Mouse (Mus musculus): ENCODE measurements at regions not wholly inside any gene's neighbourhood (a gene's known extent, or its start where the extent isn't known, plus 50 kb on each side); places are given as distances from the start of the nearest gene placed in this dataset.

GRCm38 (mm10) chr16:93110912-93111311, 285.0 kb upstream of the Runx1 start:
- DNase-seq = no peak

DNA sequence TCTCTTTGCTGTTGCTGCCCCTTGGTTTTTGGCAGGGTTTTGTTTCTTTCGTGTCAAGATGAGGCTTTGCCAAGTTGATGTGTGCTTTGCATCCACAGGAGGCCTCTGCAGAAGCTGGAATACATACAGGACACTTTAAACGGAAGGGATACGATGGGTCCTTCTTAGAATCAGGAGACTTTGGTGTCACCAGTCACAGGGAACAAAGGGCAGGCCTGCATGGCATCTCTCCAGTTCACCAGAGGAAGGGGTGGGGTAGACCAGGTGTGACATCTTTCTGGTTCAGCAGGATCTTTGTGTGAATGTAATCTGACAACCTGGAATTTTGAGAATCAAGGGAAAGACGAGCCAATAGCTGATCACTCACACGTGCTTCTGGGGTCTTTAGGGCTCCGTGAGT, 284.5 kb upstream of the Runx1 start:
- no peak for DNase-seq

DNA sequence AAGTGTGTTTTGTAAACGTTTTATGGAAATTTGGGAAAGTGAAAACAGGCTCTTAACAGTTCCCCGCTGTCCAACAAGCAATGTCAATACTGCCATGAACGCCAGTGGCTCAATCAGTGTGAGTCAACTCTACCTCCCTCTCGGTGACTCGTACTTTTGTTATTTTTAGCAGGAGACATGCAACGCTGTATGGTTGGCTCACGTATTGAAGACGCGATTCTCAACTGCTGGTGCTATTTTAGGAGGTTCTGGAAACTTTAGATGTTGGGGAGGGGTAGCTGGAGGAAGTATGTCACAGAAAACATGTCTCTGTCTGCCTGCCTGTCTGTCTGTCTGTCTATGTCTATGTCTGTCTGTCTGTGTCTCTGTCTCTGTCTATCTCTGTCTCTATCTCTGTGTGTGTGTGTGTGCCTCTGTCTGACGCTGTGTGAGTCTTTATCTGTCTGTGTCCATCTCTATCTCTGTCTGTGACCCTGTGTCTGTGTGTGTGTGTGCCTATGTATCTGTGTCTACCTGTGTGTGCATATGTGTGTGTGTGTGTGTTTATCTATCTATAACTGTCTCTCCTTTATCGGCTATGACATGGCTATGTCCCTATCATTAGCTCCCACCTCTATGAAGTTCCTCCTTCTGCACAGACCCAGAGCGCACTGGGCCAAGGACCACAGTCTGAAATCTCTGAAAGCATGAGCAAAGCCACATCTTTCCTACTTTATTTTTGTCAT, 283.9 kb upstream of the Runx1 start:
- DNase-seq = no peak

DNA sequence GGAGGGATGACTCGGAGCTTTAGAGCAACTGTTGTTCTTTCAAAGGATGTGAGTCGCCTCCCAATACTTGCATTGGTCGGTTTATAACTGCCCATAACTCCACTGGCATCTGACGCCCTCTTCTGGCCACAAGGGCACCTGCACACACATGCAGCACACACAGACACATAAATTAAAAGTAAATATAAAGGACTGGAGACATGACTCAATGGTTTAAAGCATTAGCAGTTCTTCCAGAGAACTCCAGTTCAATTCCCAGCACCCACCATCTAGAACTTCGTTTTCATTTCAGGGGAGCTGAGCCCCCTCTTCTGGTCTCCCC, 281.5 kb upstream of the Runx1 start:
- no peak for DNase-seq

DNA sequence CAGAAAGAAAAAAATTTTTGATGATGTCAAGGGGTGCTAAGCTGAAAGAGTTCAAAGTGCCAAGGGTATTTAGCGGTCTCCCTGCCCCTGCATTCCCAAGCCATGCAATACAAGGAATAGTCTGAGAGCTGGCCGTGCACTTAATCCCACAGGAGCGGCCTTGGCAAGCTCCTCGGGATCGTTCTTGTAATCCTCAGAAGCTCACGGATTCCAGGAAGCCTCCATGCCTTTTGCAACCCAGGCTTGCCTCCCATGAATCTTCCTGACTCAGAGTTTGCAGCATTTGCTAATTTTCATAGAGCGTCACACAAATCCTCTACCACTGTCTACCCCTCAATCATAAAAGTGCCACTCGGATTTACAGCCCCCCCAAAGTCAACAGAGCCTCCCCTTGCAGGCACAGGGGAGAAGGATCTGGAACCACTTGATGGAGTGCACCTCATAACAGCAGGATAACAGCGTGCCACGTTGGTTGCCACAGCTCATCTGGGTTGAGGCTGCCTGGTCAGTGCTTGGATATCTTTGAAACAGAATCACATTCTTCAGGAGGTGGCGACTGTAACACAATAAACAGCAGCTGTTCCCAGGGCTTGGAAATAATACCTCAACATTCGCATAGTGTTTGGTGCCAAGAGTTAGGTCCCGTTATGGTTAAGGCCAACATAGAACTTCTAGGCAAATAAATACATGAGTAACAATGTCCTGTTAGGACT, 281.0 kb upstream of the Runx1 start:
- DNase-seq = no peak

DNA sequence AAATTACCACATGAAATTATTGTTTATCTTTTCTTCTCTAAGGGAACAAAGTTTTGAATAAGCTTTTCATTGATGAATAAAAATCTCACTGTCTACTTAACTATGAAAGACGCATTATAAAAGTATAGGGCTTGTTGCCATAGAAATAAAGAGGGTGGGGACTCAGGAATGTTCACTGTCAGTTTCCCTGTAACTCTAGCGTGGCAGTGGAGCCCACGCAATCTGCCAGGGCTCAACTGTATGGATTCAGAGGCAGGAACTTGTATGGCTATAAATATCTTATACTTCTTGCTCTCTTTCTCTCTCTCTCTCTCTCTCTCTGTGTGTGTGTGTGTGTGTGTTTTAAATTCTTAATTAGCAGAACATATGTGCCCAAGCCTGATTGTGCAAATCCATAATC, 276.2 kb upstream of the Runx1 start:
- DNase-seq = no peak

DNA sequence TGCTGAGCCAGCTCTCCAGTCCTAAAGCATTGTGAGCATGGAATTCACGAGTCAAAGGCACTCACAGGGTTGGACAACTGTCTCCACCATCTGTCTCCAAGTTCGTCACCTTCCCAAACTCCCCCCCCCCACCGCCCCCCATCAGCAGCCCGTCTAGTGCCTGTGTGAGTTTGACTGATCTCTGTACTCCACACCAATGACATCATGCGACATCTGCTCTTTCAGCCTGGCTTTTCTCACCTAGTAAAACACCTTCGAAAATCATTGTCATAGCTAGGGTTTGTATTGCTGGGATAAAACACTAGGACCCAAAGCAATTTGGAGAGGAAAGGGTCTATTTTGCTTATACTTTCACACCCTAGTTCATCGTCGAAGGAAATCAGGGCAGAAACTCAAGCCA, 272.1 kb upstream of the Runx1 start:
- DNase-seq = no peak

- no peak for DNase-seq
Measured at GRCm38 (mm10) chr16:93096175-93096574, 270.2 kb upstream of the Runx1 start.

DNA sequence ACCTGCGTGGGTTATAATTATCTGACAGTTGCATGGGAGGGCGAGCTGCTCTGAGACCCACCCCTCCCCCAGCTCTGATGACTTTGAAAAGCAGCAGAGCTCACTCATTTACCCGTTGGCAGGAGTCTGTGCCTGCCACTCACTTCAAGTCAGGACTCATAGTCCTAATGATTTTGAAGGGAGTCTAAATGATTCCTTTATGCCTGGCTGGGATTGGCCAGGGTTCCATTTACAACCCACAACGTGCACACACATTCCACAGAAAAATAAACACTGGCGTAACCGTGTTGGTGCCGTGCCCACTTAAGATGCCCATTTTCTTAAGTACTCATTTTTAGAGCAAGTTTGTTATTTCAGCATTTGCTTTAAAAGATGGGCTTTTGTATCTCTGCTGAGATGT, 266.8 kb upstream of the Runx1 start:
- DNase-seq = no peak

- DNase-seq = no peak
Measured at GRCm38 (mm10) chr16:93085227-93085883, 259.4 kb upstream of the Runx1 start.

- no peak for DNase-seq
Measured at GRCm38 (mm10) chr16:93083756-93084155, 257.8 kb upstream of the Runx1 start.

DNA sequence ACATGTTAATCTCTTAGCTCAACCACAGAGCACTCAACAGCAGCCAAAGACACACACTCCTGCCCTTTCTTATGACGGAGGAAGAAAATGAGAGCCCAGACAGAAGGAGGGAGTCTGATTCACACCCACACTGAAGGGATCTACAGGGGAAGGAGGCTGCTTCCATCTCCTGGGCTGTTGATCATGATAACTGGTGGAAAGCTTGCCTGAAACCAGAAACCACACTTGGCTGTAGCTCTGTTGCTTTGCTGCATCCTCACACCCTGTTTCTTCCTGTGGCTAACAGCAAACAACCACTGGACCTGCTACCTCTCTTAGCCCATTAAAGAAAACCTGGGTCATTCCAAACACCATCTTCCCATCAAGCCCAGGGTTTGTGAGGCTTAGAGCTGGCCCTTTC, 257.2 kb upstream of the Runx1 start:
- DNase-seq = no peak

- DNase-seq = no peak
Measured at GRCm38 (mm10) chr16:93081533-93081932, 255.6 kb upstream of the Runx1 start.

- DNase-seq = peak; percentile 20
Measured at GRCm38 (mm10) chr16:93079660-93080390, 253.9 kb upstream of the Runx1 start.

GRCm38 (mm10) chr16:93078909-93079308, 253.0 kb upstream of the Runx1 start:
- no peak for DNase-seq

DNA sequence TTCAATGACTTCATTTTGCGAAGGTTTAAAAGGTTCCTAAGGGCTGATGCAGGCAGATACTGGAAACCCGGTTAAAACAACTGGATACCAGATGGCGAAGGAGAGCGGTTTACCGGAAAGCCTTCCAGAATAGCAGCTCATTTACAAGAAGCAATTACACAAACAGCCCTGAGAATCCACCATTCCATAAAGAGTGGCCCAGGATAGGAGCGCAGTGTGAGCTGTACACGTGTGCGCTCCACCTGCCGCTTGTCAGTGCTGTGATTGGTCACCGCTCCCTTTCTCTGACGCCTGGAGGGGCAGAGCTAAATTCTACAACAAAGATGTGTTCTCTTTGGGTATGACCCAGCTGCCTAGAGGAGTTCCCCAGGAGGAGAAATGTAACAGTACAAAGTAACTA, 249.5 kb upstream of the Runx1 start:
- DNase-seq = no peak

- peak; percentile 22 for DNase-seq
Measured at GRCm38 (mm10) chr16:93072156-93072555, 246.2 kb upstream of the Runx1 start.

DNA sequence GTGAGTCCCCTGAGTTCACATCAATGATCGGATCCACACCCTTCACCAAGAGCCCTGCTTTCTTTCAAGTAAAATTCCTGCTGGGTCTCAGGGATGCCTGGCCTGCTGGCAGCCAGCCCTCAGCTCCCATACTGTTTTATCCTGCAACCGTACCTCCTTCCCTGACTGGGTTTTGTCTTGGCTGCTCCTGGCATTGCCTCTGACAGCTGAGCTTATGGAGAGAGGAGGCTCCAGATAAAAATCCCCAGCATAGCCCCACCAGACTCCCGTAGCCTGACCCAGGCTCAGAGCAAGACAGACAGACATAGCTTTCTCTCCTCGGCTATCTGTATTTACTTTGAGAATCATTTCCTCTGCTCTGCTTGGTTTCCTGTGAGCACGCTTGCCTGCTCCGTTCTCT, 245.8 kb upstream of the Runx1 start:
- DNase-seq = peak; percentile 16

- DNase-seq = no peak
Measured at GRCm38 (mm10) chr16:93066821-93067220, 240.9 kb upstream of the Runx1 start.

DNA sequence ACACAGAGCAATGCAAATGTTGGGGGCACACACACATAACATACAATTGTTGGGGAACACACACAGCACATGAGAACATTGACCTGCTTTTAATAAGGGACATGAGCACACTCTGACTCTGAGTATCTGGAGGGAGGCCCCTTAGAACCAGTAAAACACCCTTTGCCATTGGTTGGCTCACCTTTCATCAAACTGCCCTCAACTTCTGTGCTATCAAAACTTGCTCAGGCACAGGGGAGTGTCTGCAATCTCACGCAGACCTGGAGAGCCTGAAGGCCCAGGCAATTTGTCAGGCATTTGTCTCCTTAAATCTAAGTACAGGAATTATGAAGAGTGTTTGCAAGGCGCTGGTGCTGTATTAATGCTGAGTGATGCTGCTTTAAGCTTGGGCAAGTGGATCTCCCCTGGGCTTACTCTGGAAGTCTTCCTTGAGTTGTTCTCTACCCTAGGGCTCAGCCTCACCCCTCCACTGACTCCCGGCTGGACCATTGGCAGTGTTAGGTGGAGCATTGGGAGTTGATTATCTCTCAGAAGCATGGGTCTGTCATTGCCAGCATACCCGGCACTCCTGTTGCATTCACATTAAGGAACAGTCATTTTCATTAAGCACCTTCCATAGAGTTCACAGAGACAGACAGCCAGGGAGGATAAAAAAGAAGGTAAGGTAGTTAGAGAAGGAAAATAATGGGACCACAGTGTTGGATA, 235.7 kb upstream of the Runx1 start:
- no peak for DNase-seq

GRCm38 (mm10) chr16:93056295-93056694, 230.3 kb upstream of the Runx1 start:
- DNase-seq = no peak

GRCm38 (mm10) chr16:93055545-93055944, 229.6 kb upstream of the Runx1 start:
- DNase-seq = no peak

DNA sequence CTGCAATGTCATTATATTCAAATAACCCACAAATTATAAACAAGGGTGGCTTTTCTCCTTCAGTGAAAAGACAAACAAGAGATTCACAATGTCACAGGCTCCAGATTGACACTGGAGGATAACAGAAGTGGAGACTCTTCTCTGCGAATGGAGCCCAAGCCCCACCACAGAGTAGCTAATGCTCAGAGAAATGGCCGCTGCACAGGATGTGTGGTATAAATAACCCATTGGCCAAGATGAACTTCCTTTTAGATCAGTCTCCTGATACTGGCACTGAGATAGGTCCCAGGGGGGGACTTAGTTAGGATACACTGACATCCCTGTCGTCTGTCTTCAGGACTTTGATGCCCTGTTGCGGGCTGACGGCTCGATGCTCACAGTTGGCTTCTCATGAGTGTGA, 225.3 kb upstream of the Runx1 start:
- no peak for DNase-seq
